Mouse (Mus musculus) gastrocnemius, postnatal 36 days (tissue): ENCODE measurements around the gene Utrn. TPM values are rescaled to one million over a fixed set of nuclear protein-coding genes. Genes with fewer than 3 reads are reported as not detected.
A peak's percentile ranks its signal among the peaks of the same experiment; 100 is the strongest.

Experiments
- DNase-seq, 2 experiments: peaks; one replicate each; pipeline ENCODE4 v3.0.0; 2022
- intact Hi-C: fragments of 180-260 bp; cut with DNase I; formaldehyde crosslinking; loops from one replicate; pipeline ENCODE4 v1.15.1; 2025
- total RNA-seq, 2 experiments: library from RNA; stranded (reverse); gene quantifications; 2 replicates each; pipeline ENCODE4 v1.2.3; 2021

Gene Utrn
- total RNA-seq, 2 experiments from 2014 or later: 21.8 to 21.9 TPM

DNA sequence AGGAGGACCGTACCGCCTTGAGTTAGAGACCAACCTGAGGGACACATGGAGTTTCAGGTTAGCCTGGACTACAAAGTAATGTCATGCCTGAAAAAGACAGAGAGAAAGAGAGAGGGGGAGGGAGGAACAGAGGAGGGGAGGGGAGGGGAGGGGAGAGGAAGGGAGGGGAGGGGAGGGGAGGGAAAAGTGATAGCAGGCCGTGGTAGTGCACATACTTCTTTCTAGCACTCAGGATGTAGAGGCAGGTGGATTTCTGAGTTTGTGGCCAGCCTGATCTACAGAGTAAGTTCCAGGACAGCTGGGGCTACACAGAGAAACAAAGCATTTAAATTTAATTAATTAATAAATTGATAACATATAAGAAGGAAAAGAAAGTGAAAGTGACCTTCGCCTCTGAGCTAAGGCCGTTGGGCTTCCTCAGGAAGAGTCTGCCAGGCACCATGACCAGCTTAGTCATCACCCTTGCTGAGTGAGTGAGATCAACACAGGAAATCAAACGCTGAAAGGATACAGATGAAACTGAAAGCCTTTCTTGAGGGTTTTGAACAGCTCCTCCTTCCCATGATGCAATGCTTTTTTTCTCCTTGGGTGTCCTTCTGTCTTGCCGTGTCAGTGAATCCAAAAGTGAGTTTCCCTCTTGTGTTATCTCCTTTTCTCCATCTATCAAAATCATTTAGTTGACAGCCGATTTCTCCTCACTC lies 5.6 kb upstream of the Utrn start:
- intact Hi-C loops: no loop called here
- no peak for DNase-seq

- no peak for DNase-seq
- intact Hi-C loops: loop anchor here (2.0 to 10.0 kb wide), 4 partner anchors 53 to 185 kb away; no protein-coding TSS in a partner anchor
Measured at GRCm38 (mm10) chr10:12869846-12870245, 681 bp upstream of the Utrn start.

DNA sequence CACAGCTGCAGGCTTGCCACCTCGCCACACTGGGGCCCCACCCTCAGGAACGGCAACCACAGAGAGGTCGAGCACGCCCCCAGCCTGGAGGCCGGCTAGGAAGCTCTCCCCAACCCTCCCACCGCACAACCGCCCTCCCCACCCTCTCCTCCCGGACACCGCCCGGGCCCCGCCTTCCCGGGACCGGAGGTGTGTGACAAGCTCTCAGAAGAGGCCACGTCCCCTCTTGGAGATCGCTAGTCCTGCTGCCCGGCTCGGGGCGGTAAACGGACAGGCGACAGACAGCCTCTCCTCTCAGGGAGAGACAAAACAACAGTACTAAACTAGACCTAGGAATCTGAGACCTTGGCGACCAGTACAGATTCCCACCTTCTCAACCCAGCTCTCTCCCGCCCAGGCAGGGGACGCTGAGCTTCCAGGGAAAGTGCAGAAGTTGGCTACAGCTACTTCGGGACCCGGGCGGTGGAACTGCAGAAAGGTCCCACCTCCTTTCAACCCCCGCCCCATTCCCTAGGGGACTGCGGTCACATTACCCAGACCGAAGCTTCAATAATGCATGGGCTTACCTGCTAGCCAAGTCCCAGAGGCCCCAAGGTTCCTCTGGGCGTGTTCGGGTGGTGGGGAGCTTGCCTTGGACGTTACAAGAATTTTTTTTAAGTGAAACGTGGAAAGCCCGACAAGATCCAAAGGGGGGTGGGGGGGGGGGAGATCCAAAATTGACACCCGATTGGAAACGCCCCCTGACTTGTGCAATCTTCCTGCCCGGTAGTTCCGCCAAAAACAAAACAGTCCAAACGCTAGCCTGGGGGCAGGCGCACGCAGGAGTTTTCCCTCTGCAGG lies 756 bp downstream of the Utrn start:
- intact Hi-C loops: loop anchor here (2.0 to 10.0 kb wide), 4 partner anchors 54 to 184 kb away; no protein-coding TSS in a partner anchor
- DNase-seq: peak; percentile 70 to 72

- intact Hi-C loops: loop anchor here (2.0 to 10.0 kb wide), 4 partner anchors 55 to 183 kb away; no protein-coding TSS in a partner anchor
- DNase-seq: no peak
Measured at GRCm38 (mm10) chr10:12867733-12868188, 1.4 kb downstream of the Utrn start.

DNA sequence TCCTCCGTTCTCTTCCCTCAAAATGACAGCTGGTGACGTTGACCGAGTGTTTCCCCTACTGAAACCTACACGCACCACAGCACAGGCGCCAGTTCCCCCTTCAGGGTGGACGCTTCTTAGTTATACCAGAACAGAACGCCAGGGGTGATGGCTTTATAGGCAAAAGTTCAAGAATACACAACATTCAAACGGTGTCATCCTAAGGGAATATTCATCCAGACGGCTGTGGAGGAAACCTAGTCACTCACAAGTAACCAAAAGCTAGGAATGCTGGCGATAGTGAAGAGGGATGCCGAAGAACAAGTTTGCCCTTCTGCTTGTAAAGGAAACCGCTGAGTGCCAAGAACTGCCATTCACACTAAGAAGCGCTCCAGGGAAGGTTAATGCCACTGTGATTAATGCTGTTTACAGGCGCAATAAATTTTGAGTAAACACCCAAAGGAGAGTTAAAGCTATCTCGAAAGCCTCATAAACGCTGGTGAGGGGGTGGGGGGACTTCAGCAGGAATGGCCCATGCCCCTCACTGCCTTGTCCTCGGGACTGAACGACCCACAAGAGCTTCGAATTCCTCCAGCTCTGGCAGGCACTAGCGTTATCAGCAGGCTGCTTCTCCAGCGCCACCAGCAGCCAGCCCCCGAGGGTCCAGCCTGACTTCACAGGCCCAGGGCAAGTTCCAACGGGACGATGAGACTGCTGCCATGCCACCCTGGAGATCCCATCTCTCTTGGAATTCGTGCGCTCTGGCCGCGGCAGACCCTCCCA lies 2.0 kb downstream of the Utrn start:
- intact Hi-C loops: loop anchor here (5.0 to 10.0 kb wide), 3 partner anchors 60 to 182 kb away; no protein-coding TSS in a partner anchor
- DNase-seq: peak in 1 of 2 experiments; percentile 27

DNA sequence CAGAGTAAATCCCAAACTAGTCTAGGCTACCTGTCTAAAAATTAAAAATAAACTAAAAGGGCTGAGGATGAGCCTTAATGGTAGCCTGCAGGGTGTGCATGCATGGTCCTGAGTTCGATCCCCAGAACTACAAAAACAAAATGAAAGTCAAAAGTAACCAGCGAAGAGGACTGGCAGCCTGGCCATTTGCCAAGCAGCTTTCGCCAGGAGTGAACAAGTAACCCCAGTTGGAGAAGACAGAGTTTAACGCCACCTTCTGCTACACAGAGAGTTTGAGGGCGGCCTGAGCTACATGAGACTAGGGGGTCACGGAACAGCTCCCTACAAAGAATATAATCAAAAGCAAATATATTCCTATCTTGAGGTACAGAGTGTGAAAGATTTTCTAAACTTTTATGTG lies 4.0 kb downstream of the Utrn start:
- intact Hi-C loops: loop anchor here (5.0 to 10.0 kb wide), 3 partner anchors 58 to 180 kb away; no protein-coding TSS in a partner anchor

DNA sequence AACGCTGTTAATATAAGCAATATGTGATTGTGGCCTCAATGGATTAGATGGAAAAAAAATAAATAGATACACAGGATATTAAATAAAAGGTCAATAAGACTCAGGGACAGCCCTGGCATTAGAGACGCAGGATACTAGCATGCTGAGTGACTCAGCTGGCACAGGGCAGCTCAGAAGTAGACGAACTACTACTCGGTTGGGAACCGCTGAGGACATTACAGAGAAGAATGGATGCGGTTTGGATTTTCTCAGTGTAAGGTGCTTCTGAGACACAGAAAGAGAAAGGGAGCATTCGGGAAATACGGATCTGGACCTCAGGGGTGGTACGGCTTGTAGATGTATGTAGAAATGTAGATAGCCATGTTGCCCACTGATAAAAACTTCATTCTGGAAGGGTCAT lies 5.6 kb downstream of the Utrn start:
- no peak for DNase-seq
- intact Hi-C loops: loop anchor here (10.0 kb wide), 1 partner anchor 179 kb away; no protein-coding TSS in a partner anchor

More for the DNA sequence above, 4.0 kb downstream of the Utrn start:
- DNase-seq: no peak

GRCm38 (mm10) chr10:12862047-12862446 lies 7.1 kb downstream of the Utrn start:
- no peak for DNase-seq
- intact Hi-C loops: loop anchor here (10.0 kb wide), 1 partner anchor 177 kb away; no protein-coding TSS in a partner anchor

DNA sequence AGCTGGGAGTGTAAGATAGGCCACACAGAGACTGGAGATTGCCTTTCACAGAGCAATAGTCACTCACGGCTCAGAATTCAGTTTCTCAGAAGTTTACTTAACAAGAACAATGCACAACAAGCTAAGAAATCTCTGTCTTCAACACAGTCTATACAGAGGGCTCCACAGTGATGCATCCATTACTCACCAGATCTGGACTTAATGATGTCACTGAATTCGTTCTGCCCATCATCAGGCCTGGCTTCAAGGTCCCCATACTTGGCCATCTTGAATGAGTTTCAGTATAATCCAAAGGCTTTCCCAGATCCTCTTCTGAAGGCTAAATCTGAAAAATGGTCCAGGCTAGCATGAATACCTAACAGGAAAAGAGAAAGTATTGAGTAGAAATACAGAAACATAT lies 7.8 kb downstream of the Utrn start:
- intact Hi-C loops: loop anchor here (10.0 kb wide), 1 partner anchor 177 kb away; no protein-coding TSS in a partner anchor

GRCm38 (mm10) chr10:12860765-12861164 lies 8.4 kb downstream of the Utrn start:
- DNase-seq: no peak
- intact Hi-C loops: loop anchor here (10.0 kb wide), 1 partner anchor 176 kb away; no protein-coding TSS in a partner anchor

More for the DNA sequence above, 7.8 kb downstream of the Utrn start:
- DNase-seq: no peak

GRCm38 (mm10) chr10:12860331-12860730 lies 8.8 kb downstream of the Utrn start:
- intact Hi-C loops: loop anchor here (10.0 kb wide), 1 partner anchor 176 kb away; no protein-coding TSS in a partner anchor
- DNase-seq: no peak

DNA sequence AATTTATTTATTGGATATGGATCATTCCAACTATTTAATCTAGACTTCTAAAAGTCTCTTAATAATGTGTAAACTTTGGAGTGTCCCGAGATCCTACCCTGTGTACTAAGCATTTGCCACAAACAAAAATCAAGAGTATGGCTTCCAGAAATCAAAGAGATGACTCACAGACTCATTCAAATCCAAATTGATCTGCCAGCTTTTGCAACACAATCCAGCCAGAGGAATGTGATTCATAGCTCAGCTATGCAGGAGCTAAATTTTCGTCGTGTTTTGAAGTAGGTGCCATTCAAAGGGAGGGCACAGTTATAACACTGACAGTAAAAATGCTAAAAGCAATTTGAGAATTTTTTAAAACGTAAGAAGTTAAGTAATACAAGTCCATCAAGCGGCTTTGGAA lies 11.1 kb downstream of the Utrn start:
- DNase-seq: no peak

GRCm38 (mm10) chr10:12854298-12854697 lies 14.9 kb downstream of the Utrn start:
- no peak for DNase-seq
- intact Hi-C loops: no loop called here

More for the DNA sequence above, 11.1 kb downstream of the Utrn start:
- intact Hi-C loops: no loop called here

DNA sequence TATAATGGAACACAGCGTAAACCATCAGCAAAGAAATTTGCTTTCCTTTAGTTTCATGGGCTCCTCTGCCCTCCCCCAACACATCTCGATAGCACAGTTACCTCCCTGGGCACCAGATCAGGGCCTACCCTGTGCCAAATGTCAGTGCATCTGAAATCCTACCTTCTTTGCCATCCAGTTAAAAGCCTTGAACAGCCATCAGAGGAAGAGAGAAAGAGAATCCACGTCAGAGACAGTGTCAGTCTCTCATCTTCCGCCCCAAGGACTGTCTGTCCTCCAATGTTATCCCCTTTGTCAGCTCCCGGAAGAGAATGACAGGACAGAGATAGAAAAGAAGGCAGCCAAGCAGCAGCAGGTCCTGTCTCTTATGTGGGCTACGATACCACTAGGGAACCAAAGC lies 15.4 kb downstream of the Utrn start:
- intact Hi-C loops: no loop called here
- DNase-seq: no peak

DNA sequence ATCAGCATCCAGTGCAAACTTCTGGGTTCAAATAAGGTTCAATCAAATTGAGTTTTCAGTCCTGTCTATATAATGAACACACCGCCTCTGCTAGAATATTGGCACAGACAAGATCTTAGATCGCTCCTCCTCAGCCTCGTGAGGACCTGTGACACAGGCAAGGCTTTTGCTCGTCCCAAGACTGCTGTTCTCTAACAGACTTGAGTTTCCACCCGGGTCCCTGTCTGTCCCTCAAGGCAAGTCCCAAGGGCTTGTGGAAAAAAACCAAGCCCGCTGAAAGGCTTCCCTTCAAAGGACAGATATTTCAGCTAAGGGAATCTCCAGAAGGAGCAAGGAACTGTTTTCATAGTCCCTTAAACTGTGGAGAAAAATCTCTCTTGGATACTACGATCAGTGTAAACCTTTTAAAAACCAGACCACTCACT lies 16.0 kb downstream of the Utrn start:
- no peak for DNase-seq
- intact Hi-C loops: no loop called here

GRCm38 (mm10) chr10:12852416-12853195 lies 16.6 kb downstream of the Utrn start:
- intact Hi-C loops: no loop called here
- no peak for DNase-seq

- intact Hi-C loops: no loop called here
Measured at GRCm38 (mm10) chr10:12850781-12851471, 18.2 kb downstream of the Utrn start.

DNA sequence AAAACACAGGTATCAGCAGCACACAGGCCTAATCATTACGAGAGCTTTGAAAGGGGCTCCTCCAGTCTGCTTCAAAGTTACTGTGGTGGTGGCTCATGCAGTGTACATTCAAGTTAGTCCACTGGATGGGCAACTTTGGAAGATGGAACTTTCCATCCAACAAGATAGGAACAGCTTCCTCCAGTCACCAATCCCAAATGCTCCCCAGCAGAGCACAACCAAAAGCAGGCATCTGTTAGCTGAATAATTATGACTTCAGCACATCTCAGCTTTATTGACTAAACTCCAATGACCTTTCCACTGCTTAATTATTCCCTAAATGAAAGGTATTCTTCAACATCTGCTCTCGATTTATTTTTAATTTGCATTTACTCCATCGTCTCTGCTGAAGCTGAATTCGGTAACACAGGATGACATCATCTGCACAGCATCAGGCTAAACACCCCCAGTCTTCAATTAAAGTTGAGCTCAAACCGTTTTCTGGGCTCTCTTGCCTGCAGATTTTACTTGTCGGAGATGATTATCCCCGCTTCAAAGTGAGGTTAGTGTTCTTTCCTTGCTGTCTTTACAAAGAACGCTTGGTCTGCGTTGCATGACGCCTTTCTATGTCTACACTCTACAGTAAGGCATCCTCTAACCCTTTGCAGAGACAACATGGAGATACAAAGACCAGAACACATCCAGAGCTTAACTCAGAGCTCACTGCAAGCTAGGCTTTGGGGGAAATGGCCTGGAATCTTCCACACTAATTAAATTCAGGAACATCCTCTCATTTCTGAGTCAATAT lies 20.6 kb downstream of the Utrn start:
- intact Hi-C loops: no loop called here
- DNase-seq: no peak

More at GRCm38 (mm10) chr10:12850781-12851471, 18.2 kb downstream of the Utrn start:
- no peak for DNase-seq
